Mouse (Mus musculus): ENCODE data around the gene Meis1. TPM values are rescaled to one million over a fixed set of nuclear protein-coding genes. Genes with fewer than 3 reads are reported as not detected.

The Meis1 gene
- total RNA-seq (2023), result 1 to 10 TPM; 3.4 to 4.0 TPM

GRCm38 (mm10) chr11:19018489-19019203 lies at the start of gene Meis1:
Meis1 (minus strand) TSS chr11:19018985.

Measured in neutrophil, adult 59 days (primary cell).